In the genomic region with DNA sequence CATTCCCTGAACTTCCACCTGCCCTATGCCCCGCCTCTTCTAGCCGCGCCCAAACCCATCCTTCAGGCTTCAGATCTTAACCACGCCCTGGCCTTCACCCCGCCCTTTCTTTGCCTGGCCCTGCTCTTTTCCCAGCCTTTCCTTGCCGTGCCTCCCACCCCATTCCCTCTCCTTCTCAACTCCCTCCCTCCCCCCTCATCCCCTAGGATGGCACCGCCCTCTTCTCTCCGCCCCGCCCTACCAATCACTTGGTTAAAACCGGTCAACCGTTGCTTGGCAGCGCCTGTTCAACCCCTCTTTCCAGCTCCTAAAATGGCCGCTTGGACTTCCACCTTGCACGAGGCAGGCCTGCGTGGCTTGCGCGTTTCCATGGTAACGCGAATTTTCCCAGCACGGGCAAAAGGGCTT, we compare ENCODE assay signal across 8 mouse cellular contexts. TPM values are rescaled to one million over a fixed set of nuclear protein-coding genes. Genes with fewer than 3 reads are reported as not detected.
DNase-seq lines count a peak whose midpoint lies in the region; ATAC-seq lines count a peak whose summit lies in the region.

A gene (minus strand): TSS at position 361 of the 408 bp plus-strand sequence.

- no peak within 1 kb of the TSS for H3K9ac ChIP-seq in embryonic facial prominence, embryonic 14.5 days (ENCODE audit: low read depth, low read length)

- peak; percentile 21 for DNase-seq in kidney, adult 11 months
- DNase-seq in kidney, adult 18-20 months: no peak
- DNase-seq in embryonic facial prominence, embryonic 14.5 days (ENCODE audit: low spot score): peak; percentile 75
- DNase-seq in kidney, postnatal 10 days: peak; percentile 30
- peak; percentile 69 for DNase-seq in neural tube, embryonic 10.5 days (ENCODE audit: extremely low spot score, low spot score)
- no peak for DNase-seq in layer of hippocampus, postnatal 14 days (ENCODE audit: low spot score in 2 of 2)
- DNase-seq in gastrocnemius, postnatal 4 days (ENCODE audit: low spot score in 2 of 2): no peak
- DNase-seq in heart, postnatal 10 days: no peak

- peak; percentile 48; the same call in 1 of the 2 replicates for ATAC-seq in embryonic facial prominence, embryonic 14.5 days (ENCODE audit: low read depth)

- peak within 1 kb of the TSS; percentile 15 for H3K4me3 ChIP-seq in embryonic facial prominence, embryonic 14.5 days (ENCODE audit: low read depth, low read length)

- H3K9me3 ChIP-seq in embryonic facial prominence, embryonic 14.5 days (ENCODE audit: control insufficient read depth, low read length): no peaks in the 10 kb centered on the region

- H3K36me3 ChIP-seq in embryonic facial prominence, embryonic 14.5 days (ENCODE audit: control insufficient read depth, insufficient read depth, low read length): no peaks in the 10 kb centered on the region

- H3K27ac ChIP-seq in embryonic facial prominence, embryonic 14.5 days (replicated peaks; ENCODE audit: low read depth, low read length): no peak within 1 kb of the TSS

- 3% methylated on average over 20 of the region's 20 CpGs for WGBS in embryonic facial prominence, embryonic 14.5 days

- H3K4me2 ChIP-seq in embryonic facial prominence, embryonic 14.5 days (ENCODE audit: low read depth, low read length): peak within 1 kb of the TSS; percentile 47

- 0 out of 2 replicates have a peak, but pooled peaks cover 3% of the 10 kb centered on the region for H3K4me1 ChIP-seq in embryonic facial prominence, embryonic 14.5 days (ENCODE audit: control insufficient read depth, insufficient read depth, low read length)

- intact Hi-C loops in heart, postnatal 10 days (cut with DNase I): no loop called here

- H3K27me3 ChIP-seq in embryonic facial prominence, embryonic 14.5 days (replicated peaks; ENCODE audit: control insufficient read depth, insufficient read depth, low read length): peaks cover 6% of the 10 kb centered on the region; the same call in 1 of the 2 replicates

RNA-seq across cellular contexts. Expression of the gene that starts here (rescaled TPM):
- polyA plus RNA-seq in embryonic facial prominence, embryonic 14.5 days (2014; fragmentation: Nextera tagmentation; extraction: Ambion mirVana): 0.19 and 0.47 TPM in 2 replicates
- total RNA-seq in layer of hippocampus, postnatal 14 days (2021): 1 to 10 TPM; 1.6 to 1.8 TPM
- total RNA-seq in gastrocnemius, postnatal 4 days (2021): 1 to 10 TPM in 1 of 2 experiments, under 1 TPM in 1; 0.41 to 1.6 TPM
- under 1 TPM; 0.45 to 0.67 TPM for total RNA-seq in heart, postnatal 10 days (2021)

Comparison
In these comparisons a context has a peak if more than half of its experiments do, and no peak if none do; other contexts are left out.
1. DNase-seq: peak in kidney, adult 11 months (single experiment), kidney, postnatal 10 days (single experiment) and neural tube, embryonic 10.5 days (single experiment); none in kidney, adult 18-20 months (single experiment), layer of hippocampus, postnatal 14 days (0 of 2), gastrocnemius, postnatal 4 days (0 of 2) and heart, postnatal 10 days (0 of 2).
2. Peak in DNase-seq, ATAC-seq, H3K4me3 ChIP-seq and H3K4me2 ChIP-seq in embryonic facial prominence, embryonic 14.5 days; RNA of the gene not detected or under 1 TPM.